Mouse (Mus musculus): ENCODE results near the gene Crxos. TPM values are rescaled to one million over a fixed set of nuclear protein-coding genes. Genes with fewer than 3 reads are reported as not detected.

The Crxos gene
- not detected in 2 replicates for polyA plus RNA-seq (2012)

DNA sequence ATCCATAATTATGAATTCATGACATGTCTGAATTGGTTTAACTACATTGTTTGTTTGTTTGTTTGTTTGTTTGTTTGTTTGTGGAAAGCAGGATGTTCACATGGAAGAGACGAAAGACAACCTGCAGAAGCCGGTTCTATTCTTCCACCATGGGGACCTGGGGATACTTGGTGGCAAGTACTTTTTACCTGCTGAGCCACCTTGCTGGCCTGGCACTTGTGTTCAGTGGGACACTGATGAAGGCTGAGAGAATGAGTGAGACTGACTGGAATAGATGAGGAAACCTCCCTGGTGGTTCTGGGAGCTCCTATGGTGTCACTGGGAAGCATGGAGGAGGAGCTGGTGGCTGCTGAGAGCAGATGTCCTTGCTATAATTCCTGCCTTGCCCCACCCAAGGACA, at the start of gene Crxos:
Gene Crxos (plus strand): TSS at position 301 of the 400 bp plus-strand sequence.
- TF ChIP-seq GATA1 (IDR thresholded peaks at IDR 0.05; ENCODE audit: low read length), result no peak

DNA sequence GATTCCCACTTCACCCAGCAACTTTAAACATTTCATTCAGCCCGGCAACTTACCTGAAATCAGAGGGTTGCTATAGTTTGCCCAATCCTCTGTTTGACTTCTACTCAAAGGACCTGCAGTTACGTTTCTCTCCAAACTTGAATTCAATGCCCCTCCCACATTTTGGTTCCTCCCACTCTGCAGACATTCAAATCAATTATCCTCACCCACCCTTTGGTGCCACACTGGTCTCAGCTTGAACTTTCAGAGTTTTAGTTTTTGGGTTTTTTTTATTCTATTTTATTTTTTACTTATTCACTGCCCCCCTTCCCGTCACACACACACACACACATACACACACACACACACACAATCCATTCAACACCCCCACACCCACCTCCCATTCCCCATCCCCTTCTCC, 42.8 kb upstream of the Crxos start, which contains the start of gene Obox6:
Gene Obox6 (minus strand): TSS at position 101 of the 400 bp plus-strand sequence.
- no peak for TF ChIP-seq GATA1 (IDR thresholded peaks at IDR 0.05; ENCODE audit: low read length)

DNA sequence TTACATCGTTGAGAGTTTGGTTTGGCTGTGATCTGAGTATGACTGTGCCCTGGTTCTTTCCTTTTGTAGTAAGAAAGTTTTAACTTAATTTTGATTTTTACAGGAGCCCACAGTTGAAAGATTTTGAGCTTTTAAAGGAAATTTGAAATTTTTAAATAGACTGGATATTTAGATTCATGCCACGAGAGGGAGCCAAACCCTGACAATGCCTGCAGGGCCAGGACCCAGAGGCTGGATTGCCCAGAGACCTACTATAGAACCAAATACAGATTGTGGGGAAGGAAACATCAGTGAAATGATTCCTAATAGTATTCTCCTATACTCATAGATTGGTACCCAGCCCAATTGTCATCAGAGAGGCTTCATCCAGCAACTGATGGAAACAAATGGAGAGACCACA, 22.8 kb upstream of the Crxos start:
- TF ChIP-seq GATA1 (IDR thresholded peaks at IDR 0.05; ENCODE audit: low read length), result no peak

DNA sequence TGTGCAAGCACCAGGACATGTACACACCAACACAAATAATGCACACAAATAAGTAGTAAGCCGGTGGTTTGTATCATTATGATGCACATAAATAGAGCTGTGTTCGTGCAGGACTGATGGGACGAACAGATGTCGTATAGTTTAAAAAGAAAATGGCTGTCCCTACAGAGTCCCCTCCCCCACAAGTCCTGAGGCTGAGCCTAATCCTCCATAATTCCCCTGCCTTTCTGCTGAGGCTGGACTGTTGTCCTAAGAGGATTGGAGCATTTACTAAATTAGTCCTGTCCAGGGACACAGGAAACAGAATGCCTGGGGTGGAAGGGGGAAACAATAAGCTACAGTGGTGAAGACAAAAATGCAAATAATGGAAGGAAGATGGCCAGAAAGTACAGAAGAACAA, 18.3 kb upstream of the Crxos start:
- TF ChIP-seq GATA1 (IDR thresholded peaks at IDR 0.05; ENCODE audit: low read length), result no peak

DNA sequence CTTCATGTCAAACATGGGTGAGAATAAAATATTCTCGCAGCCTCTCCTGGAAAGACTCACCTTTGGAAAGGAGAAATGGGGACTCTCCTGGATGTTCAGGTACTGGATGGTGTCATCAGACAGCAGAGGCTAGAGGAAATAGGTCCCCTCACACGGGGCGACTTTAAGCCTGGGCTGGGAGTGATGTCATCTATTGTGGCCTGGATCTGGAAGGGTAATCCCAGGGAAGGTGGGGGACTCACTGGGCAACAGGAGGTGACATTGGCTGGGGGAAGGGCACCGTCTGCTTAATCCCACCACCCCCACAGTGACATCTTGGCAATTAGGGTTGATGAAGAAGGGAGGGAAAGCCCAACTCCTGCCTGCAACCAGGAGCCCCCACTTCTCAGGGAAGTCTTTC, 2.7 kb upstream of the Crxos start, which contains the start of gene Crx:
Gene Crx (minus strand): TSS at position 213 of the 400 bp plus-strand sequence.
- no peak for TF ChIP-seq GATA1 (IDR thresholded peaks at IDR 0.05; ENCODE audit: low read length)

DNA sequence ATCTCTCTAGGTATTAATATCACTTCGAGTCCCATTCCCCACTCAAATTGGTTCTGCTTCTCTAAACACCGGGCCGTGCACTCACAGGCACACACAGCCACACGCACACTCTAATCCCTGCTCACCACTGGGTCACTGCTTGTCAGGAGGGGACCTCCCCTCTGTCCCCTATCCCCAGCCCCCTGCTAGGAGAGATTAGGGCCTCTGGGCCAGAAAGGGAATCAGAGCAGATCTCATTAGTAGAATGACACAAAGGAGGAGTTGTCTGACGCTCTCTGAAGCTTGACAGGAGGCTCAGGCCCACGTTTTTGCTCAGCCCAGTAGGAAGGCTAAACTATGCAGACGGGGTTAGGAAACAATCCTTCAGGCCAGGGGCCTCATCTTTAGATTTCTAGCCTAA, 1.0 kb upstream of the Crxos start:
- TF ChIP-seq GATA1 (IDR thresholded peaks at IDR 0.05; ENCODE audit: low read length), result no peak

DNA sequence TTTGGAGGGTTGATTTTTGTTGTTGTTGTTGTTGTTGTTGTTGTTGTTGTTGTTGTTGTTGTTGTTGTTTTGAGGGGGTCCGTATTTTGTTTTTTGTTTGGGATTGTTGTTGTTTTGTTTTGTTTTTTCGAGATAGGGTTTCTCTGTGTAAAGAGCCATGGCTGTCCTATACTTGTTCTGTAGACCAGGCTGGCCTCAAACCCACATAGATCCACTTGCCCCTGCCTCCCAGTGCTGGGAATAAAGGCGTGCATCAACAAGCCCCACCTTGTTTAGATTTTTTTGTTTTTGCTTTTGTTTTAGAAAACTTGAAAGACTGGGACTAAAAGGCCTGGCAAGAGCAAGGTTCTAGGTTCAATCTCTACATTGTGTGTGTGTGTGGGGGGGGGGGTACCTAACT, 586 bp upstream of the Crxos start:
- no peak for TF ChIP-seq GATA1 (IDR thresholded peaks at IDR 0.05; ENCODE audit: low read length)

DNA sequence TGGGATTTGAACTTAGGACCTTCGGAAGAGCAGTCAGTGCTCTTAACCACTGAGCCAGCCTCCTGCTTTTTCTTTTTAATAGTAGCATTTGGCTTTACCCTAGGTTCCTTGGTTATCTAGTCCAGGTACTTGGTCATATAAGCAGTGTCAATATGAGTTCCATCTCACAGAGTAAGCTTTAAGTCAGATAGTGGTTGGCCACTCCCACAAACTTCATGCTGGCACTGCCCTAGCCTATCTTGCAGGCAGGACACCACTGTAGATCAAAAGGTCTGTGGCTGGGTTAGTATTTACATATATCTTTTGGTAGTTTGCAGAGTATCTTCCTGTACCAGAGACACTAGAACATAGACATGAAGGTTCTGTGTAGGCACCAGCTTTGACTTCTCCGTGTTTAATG, 1.7 kb downstream of the Crxos start:
- no peak for TF ChIP-seq GATA1 (IDR thresholded peaks at IDR 0.05; ENCODE audit: low read length)

DNA sequence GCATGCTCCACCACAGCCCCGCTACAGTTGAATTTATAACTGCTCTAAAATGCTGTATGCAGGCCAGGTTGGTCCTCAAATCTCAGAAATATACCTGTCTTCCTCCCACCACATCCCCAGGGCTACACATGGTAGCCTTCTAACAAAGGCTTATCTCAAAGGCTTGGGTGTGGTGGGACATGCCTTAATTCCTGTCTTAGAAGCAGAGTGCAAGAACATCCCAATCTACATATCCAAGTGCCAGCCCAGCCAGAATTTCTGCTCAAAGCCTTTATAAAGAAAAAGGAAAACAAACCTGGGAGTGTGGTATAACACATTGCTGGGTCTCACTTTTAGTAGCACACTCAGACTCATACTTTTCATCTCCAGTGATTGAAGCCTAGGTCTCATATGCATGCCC, 11.8 kb downstream of the Crxos start:
- TF ChIP-seq GATA1 (IDR thresholded peaks at IDR 0.05; ENCODE audit: low read length), result no peak

DNA sequence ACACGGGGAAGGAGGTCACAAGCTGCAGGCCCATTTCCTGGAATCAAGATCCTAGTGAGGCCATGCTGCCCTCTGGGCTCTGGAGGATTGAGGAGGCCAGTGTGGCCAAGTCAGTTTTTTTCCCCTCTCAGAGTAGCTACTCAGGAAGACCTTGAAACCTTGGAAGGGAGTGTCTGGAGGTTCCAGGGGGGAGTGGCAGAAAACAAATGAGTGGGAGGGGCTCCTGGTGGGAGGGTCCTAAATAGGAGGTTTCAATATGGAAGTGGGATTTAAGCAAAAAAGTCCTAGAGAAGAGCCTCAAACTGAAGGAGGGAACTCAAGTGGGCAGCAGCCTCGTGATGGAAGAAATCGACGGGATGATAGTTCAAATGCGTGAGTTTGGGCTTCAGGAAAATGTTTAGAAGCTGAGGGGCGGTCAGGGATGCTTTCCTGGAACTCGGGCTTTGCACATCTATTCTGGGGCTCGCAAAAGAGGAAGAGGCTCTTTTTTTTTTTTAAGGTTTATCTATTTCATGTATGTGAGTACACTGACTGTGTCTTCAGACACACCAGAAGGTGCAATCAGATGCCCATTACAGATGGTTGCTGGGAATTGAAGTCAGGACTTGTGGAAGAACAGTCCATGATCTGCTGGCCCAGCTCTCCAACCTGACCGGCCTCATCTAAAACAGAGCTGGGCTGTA, 19.1 kb downstream of the Crxos start:
- TF ChIP-seq GATA1 (IDR thresholded peaks at IDR 0.05; ENCODE audit: low read length), result no peak

DNA sequence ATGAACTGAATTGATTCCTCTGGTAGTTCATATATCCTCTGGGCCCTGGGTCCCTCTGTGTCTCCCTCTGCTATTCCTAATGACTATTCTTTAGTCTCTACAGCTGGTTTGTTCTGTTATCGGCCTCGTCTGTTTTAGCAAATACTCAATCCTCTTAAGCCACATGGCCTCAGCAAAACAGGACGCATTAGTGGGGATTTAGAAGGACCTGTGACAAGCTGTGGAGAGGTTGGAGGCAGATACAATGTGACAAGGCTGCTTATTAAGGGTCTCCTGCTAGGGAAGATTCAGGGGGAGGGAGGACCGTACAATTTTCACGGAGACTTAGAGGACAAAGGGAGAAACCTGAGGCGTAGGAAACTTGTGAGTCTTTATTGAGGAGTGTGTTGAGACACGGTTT, 23.4 kb downstream of the Crxos start:
- no peak for TF ChIP-seq GATA1 (IDR thresholded peaks at IDR 0.05; ENCODE audit: low read length)

DNA sequence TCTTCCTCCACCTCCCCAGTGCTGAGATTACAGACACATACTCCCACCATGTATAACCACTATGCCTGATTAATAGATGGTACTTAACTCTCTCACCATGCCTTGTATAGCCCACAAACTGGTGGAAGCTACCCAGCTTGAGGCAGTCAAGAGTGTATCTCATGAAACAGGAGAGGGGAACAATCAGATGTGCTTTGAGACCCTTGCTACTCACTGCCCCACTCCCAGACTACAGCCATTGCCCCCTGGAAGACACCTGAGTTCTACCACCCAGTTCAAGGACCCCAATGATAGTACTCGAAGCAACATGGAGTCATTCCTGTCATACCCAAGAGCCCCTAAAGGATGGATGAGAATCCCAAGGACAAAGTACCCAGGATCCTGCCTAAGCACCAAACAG, 24.2 kb downstream of the Crxos start:
- TF ChIP-seq GATA1 (IDR thresholded peaks at IDR 0.05; ENCODE audit: low read length), result no peak

DNA sequence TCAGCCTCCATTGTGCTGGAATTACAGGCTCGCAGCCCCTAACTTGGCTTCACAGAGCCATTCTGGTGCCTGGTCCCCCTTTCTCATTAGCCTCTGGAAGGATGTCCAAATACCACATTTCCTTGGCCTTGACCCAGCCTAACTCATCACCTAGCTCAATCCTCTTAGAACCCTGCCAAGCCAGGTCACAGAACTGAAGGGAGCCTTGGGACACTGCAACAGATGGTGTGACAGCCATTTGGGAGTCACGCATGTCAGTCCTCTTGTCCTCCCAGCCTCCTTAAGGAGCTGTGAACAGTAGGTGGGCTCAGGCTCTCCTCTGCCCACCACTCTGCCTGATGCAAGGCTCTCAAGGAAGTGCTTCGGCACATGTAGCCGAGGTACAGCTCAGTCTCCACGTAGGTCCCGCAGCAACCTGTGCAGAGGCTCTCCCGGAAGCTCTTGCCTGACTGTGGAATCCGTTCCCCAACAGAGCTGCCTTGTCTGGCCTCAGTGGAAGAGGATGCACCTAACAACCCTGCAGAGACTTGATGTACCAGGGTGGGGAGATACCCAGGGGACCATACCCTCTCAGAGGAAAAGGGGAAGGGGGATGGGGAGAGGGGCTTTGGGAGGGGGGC, 25.7 kb downstream of the Crxos start:
- no peak for TF ChIP-seq GATA1 (IDR thresholded peaks at IDR 0.05; ENCODE audit: low read length)

DNA sequence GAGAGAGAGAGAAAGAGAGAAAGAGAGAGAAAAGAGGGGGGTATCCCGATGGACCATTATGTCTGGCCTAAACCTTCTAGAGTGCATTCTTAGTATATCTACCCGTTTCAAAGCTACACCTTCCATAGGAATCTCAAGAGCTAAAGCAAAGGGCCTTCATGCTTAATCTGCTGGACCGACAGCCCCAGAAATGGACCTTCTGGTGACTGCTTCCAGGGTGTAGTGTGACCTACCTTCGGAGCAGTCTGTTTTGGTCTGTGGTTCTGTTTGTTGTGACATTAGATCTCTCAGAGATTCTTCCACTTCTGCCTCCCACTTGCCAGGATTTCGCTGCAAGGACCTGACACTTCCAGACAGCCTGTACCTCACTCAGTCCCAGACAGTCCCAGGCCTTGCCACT, 28.1 kb downstream of the Crxos start:
- TF ChIP-seq GATA1 (IDR thresholded peaks at IDR 0.05; ENCODE audit: low read length), result no peak

DNA sequence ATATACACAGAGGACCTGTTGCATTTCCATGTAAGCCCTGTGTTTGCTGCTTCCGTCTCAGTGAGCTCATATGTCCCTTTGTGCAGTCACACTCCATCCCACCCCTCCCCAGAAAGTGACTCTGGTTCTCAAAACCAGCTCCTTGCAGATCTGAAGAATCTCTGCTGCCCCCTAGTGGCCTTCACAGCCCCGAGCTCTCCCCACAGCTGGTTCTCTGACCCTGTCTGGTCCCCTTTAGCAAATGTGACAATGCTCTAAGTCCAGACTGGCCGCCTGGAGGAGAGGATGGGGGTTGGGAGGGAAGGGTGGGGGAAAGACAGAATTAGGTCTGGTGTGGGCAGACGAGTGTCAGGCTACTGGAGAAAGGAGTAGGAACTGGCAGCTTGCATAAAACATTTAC, 29.8 kb downstream of the Crxos start:
- no peak for TF ChIP-seq GATA1 (IDR thresholded peaks at IDR 0.05; ENCODE audit: low read length)

DNA sequence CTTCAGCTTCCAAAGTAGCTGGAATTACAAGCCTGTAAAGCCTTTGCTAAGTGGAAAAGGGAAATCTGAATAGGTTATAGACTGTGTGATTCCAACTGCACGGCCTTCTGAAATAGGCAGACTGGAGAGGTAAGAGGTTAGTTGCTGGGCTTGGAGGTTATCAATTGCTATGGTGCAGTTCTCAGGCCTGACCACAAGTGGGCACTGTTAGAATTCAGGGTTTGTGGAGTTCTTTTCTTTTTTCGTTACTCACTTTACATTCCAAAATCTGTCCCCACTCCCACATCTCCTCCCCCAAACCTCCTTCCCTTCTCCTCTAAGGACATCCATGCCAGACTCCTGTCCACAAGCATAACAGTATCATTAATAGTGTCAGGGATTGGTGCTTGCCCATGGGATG, 31.8 kb downstream of the Crxos start:
- no peak for TF ChIP-seq GATA1 (IDR thresholded peaks at IDR 0.05; ENCODE audit: low read length)

DNA sequence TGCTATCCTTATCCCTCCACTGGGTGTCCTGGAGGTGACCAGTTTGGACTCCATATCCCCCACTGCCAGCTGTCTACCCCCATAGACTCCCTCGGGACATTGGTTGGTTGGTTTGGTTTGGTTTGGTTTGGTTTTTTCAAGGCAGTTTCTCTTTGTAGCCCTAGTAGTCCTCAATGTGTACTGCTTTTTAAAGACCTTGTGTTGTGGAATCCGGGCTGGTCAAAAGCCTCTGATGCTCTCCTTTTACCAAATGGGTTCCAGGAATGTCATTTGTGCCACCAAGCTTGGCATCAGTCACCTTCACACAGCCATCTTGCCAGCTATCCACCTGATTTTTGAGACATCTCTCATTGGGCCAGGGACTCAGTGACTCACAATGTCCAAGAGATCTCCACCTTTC, 32.3 kb downstream of the Crxos start:
- TF ChIP-seq GATA1 (IDR thresholded peaks at IDR 0.05; ENCODE audit: low read length), result no peak

Data from G1E-ER4 (cell line).